Mouse (Mus musculus) heart, embryonic 12.5 days (tissue): Measurements from ENCODE around the gene Ssna1. TPM values are rescaled to one million over a fixed set of nuclear protein-coding genes. Genes with fewer than 3 reads are reported as not detected.
A peak's percentile ranks its signal among the peaks of the same experiment; 100 is the strongest.

Experiments used
- ATAC-seq: fragments of 200-750 bp; cut with Nextera tagmentation; 2 replicates; pipeline ENCODE4 v1.8.0; 2017; ENCODE audit warnings: moderate TSS enrichment, moderate library complexity; ENCODE audit not compliant: insufficient number of reproducible peaks, low FRiP score
- H3K27ac ChIP-seq: fragments of 300-500 bp; sonication (generic); 2 replicates; pipeline ENCODE4 v1.5.1; 2016; ENCODE audit warnings: mild to moderate bottlenecking, moderate library complexity; ENCODE audit not compliant: poor library complexity, severe bottlenecking
- H3K27me3 ChIP-seq: fragments of 300-500 bp; sonication (generic); replicated peaks from 2 replicates; pipeline ENCODE4 v1.6.1; 2016; ENCODE audit warnings: mild to moderate bottlenecking, moderate library complexity
- H3K36me3 ChIP-seq: fragments of 300-500 bp; sonication (generic); 2 replicates; pipeline ENCODE4 v1.6.1; 2016; ENCODE audit warnings: mild to moderate bottlenecking, moderate library complexity
- H3K4me1 ChIP-seq: fragments of 300-500 bp; sonication (generic); replicated peaks from 2 replicates; pipeline ENCODE4 v1.6.1; 2016; ENCODE audit warnings: mild to moderate bottlenecking
- H3K4me2 ChIP-seq: fragments of 300-500 bp; sonication (generic); 2 replicates; pipeline ENCODE4 v1.6.1; 2016; ENCODE audit warnings: mild to moderate bottlenecking, moderate library complexity
- H3K4me3 ChIP-seq: fragments of 300-500 bp; sonication (generic); 2 replicates; pipeline ENCODE4 v1.5.1; 2016; ENCODE audit warnings: mild to moderate bottlenecking
- H3K9ac ChIP-seq: fragments of 300-500 bp; sonication (generic); 2 replicates; pipeline ENCODE4 v1.6.1; 2016; ENCODE audit warnings: mild to moderate bottlenecking, moderate library complexity
- H3K9me3 ChIP-seq: fragments of 300-500 bp; sonication (generic); replicated peaks from 2 replicates; pipeline ENCODE4 v1.6.1; 2016; ENCODE audit warnings: mild to moderate bottlenecking, moderate library complexity
- WGBS: fragments of 180-500 bp; shearing (Covaris S2); methylation state at CpG from one replicate; pipeline ENCODE4 v1.1.7; 2016; 5-methylcytosine and 5-hydroxymethylcytosine counted together
- polyA plus RNA-seq: library from polyadenylated mRNA; unstranded; fragments of >200 nt; fragmentation: Nextera tagmentation; extraction: Ambion mirVana; gene quantifications from 2 replicates; pipeline ENCODE4 v1.2.1, GENCODE M21; 2016

The Ssna1 gene
- polyA plus RNA-seq, 1 experiment from 2014 or later = 133 TPM

- H3K4me3 ChIP-seq = no peak overlapping the region
- peaks cover 25% of the 10 kb centered on the region for H3K4me1 ChIP-seq
- 80% methylated on average over 3 of the region's 3 CpGs for WGBS
- no peak overlapping the region for H3K4me2 ChIP-seq
- ATAC-seq = no peak
- H3K27me3 ChIP-seq = peaks cover 56% of the 10 kb centered on the region
- no peak overlapping the region for H3K9ac ChIP-seq
- no peaks in the 10 kb centered on the region for H3K9me3 ChIP-seq
- H3K27ac ChIP-seq = no peak overlapping the region
- no peaks in the 10 kb centered on the region for H3K36me3 ChIP-seq
Observed at GRCm38 (mm10) chr2:25239766-25240165, 32.5 kb downstream of the Ssna1 start.

- ATAC-seq = no peak
- H3K4me1 ChIP-seq = peaks cover 25% of the 10 kb centered on the region
- H3K27me3 ChIP-seq = peaks cover 62% of the 10 kb centered on the region
- no peaks in the 10 kb centered on the region for H3K9me3 ChIP-seq
- no peaks in the 10 kb centered on the region for H3K36me3 ChIP-seq
- no peak overlapping the region for H3K9ac ChIP-seq
- no peak overlapping the region for H3K27ac ChIP-seq
- no peak overlapping the region for H3K4me3 ChIP-seq
- H3K4me2 ChIP-seq = no peak overlapping the region
Observed at GRCm38 (mm10) chr2:25238106-25238505, 34.1 kb downstream of the Ssna1 start.

- no peak overlapping the region for H3K9ac ChIP-seq
- H3K9me3 ChIP-seq = no peaks in the 10 kb centered on the region
- H3K27ac ChIP-seq = no peak overlapping the region
- 54% methylated on average over 4 of the region's 4 CpGs for WGBS
- H3K4me2 ChIP-seq = no peak overlapping the region
- peaks cover 62% of the 10 kb centered on the region for H3K27me3 ChIP-seq
- ATAC-seq = no peak
- H3K4me1 ChIP-seq = peaks cover 21% of the 10 kb centered on the region
- no peaks in the 10 kb centered on the region for H3K36me3 ChIP-seq
- H3K4me3 ChIP-seq = no peak overlapping the region
Observed at GRCm38 (mm10) chr2:25237522-25237921, 34.7 kb downstream of the Ssna1 start.

GRCm38 (mm10) chr2:25236614-25237013 is 35.6 kb downstream of the Ssna1 start, which contains the start of gene Rnf224:
Gene Rnf224, minus strand, starts transcription at chr2:25236787.
- H3K4me2 ChIP-seq = peak within 1 kb of the TSS; percentile 2; the same call in 1 of the 2 replicates
- 23% methylated on average over 8 of the region's 8 CpGs for WGBS

GRCm38 (mm10) chr2:25234551-25235220 is 37.6 kb downstream of the Ssna1 start:
- H3K4me1 ChIP-seq = no peaks in the 10 kb centered on the region
- 58% methylated on average over 5 of the region's 5 CpGs for WGBS
- H3K27me3 ChIP-seq = peaks cover 75% of the 10 kb centered on the region
- no peak overlapping the region for H3K27ac ChIP-seq
- no peaks in the 10 kb centered on the region for H3K36me3 ChIP-seq
- no peak overlapping the region for H3K4me2 ChIP-seq
- H3K9ac ChIP-seq = no peak overlapping the region
- no peak overlapping the region for H3K4me3 ChIP-seq
- ATAC-seq = no peak
- no peaks in the 10 kb centered on the region for H3K9me3 ChIP-seq

More at GRCm38 (mm10) chr2:25236614-25237013, 35.6 kb downstream of the Ssna1 start, which contains the start of gene Rnf224:
- no peak for ATAC-seq
- no peak within 1 kb of the TSS for H3K9ac ChIP-seq
- H3K9me3 ChIP-seq = no peaks in the 10 kb centered on the region
- H3K36me3 ChIP-seq = no peaks in the 10 kb centered on the region
- no peak within 1 kb of the TSS for H3K4me3 ChIP-seq
- H3K4me1 ChIP-seq = peaks cover 13% of the 10 kb centered on the region
- no peak within 1 kb of the TSS for H3K27ac ChIP-seq
- H3K27me3 ChIP-seq = peaks cover 63% of the 10 kb centered on the region

- 80% methylated on average over 3 of the region's 3 CpGs for WGBS
- H3K9me3 ChIP-seq = no peaks in the 10 kb centered on the region
- no peaks in the 10 kb centered on the region for H3K4me1 ChIP-seq
- H3K4me3 ChIP-seq = no peak within 1 kb of the TSS
- H3K27me3 ChIP-seq = peaks cover 71% of the 10 kb centered on the region
- no peak within 1 kb of the TSS for H3K9ac ChIP-seq
- H3K4me2 ChIP-seq = no peak within 1 kb of the TSS
- no peak within 1 kb of the TSS for H3K27ac ChIP-seq
- ATAC-seq = no peak
- no peaks in the 10 kb centered on the region for H3K36me3 ChIP-seq
Observed at GRCm38 (mm10) chr2:25234050-25234449, 38.2 kb downstream of the Ssna1 start, which contains the start of gene Slc34a3. Gene Slc34a3, minus strand, starts transcription at chr2:25234364.

- Histone ChIP-seq H3K9ac (no peak overlapping the region), H3K4me2 (no peak overlapping the region), H3K27ac (no peak overlapping the region), H3K27me3 (peaks cover 67% of the 10 kb centered on the region), H3K4me1 (0 out of 2 replicates have a peak, but pooled peaks cover 2% of the 10 kb centered on the region), H3K9me3 (no peaks in the 10 kb centered on the region), H3K4me3 (no peak overlapping the region), H3K36me3 (no peaks in the 10 kb centered on the region)
- 70% methylated on average over 4 of the region's 4 CpGs for WGBS
- no peak for ATAC-seq
Observed at GRCm38 (mm10) chr2:25233421-25233820, 38.8 kb downstream of the Ssna1 start.

GRCm38 (mm10) chr2:25231038-25231437 is 41.2 kb downstream of the Ssna1 start:
- no peak overlapping the region for H3K27ac ChIP-seq
- no peaks in the 10 kb centered on the region for H3K36me3 ChIP-seq
- no peak overlapping the region for H3K4me2 ChIP-seq
- H3K27me3 ChIP-seq = peaks cover 64% of the 10 kb centered on the region
- no peaks in the 10 kb centered on the region for H3K9me3 ChIP-seq
- 46% methylated on average over 12 of the region's 12 CpGs for WGBS
- H3K4me3 ChIP-seq = no peak overlapping the region
- H3K4me1 ChIP-seq = 0 out of 2 replicates have a peak, but pooled peaks cover 6% of the 10 kb centered on the region
- no peak overlapping the region for H3K9ac ChIP-seq
- ATAC-seq = no peak

GRCm38 (mm10) chr2:25230581-25230980 is 41.7 kb downstream of the Ssna1 start:
- no peak overlapping the region for H3K4me2 ChIP-seq
- peaks cover 10% of the 10 kb centered on the region for H3K4me1 ChIP-seq
- H3K27me3 ChIP-seq = peaks cover 60% of the 10 kb centered on the region
- no peak overlapping the region for H3K27ac ChIP-seq
- no peaks in the 10 kb centered on the region for H3K9me3 ChIP-seq
- H3K4me3 ChIP-seq = no peak overlapping the region
- H3K9ac ChIP-seq = no peak overlapping the region
- no peak for ATAC-seq
- no peaks in the 10 kb centered on the region for H3K36me3 ChIP-seq
- 78% methylated on average over 7 of the region's 7 CpGs for WGBS

GRCm38 (mm10) chr2:25229582-25229981 is 42.7 kb downstream of the Ssna1 start:
- no peak overlapping the region for H3K4me3 ChIP-seq
- H3K27ac ChIP-seq = no peak overlapping the region
- WGBS = 72% methylated on average over 5 of the region's 5 CpGs
- no peak overlapping the region for H3K4me2 ChIP-seq
- H3K4me1 ChIP-seq = peaks cover 11% of the 10 kb centered on the region
- H3K27me3 ChIP-seq = peaks cover 51% of the 10 kb centered on the region
- no peaks in the 10 kb centered on the region for H3K9me3 ChIP-seq
- H3K36me3 ChIP-seq = no peaks in the 10 kb centered on the region
- H3K9ac ChIP-seq = no peak overlapping the region
- no peak for ATAC-seq

- Histone ChIP-seq H3K27ac (no peak overlapping the region), H3K9me3 (no peaks in the 10 kb centered on the region), H3K9ac (no peak overlapping the region), H3K36me3 (no peaks in the 10 kb centered on the region), H3K4me2 (peak overlapping the region; percentile 60), H3K4me1 (peaks cover 11% of the 10 kb centered on the region), H3K27me3 (peaks cover 46% of the 10 kb centered on the region), H3K4me3 (no peak overlapping the region)
- ATAC-seq = no peak
- 65% methylated on average over 6 of the region's 6 CpGs for WGBS
Observed at GRCm38 (mm10) chr2:25228995-25229530, 43.2 kb downstream of the Ssna1 start.
